Mouse (Mus musculus): ENCODE measurements at regions not wholly inside any gene's neighbourhood (a gene's known extent, or its start where the extent isn't known, plus 50 kb on each side); places are given as distances from the start of the nearest gene placed in this dataset.
"Not testable (repeated sequence)": the region's sequence is repeated elsewhere in the genome, so short reads cannot be mapped to it uniquely, and the experiment has no call there.

DNA sequence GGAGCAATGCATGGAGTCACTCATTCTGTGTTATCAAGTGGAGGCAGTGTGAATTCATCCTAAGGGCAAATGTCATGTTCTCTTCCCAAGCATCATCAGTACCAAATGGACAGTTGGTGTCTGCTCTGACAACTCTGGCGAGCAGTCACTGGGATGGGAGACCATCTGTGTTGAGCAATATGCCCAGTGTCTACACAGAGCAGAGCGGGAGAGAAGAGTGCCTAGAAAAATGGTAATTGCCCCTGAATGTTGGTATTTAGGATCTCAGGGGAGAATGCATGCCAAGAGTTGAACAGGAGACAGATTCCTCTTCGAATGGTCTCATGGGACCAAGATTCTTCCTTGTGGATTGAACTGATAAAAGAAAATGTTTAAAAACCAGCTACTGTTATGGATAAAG lies 454.0 kb downstream of the Ets1 start:
- no peak for DNase-seq (ENCODE audit: low read depth, low spot score)
- Histone ChIP-seq H3K27me3 (ENCODE audit: control insufficient read depth, insufficient read depth, low read length, poor library complexity, severe bottlenecking) (no peaks in the 10 kb centered on the region), H3K36me3 (ENCODE audit: control insufficient read depth, insufficient read depth, low read length, poor library complexity, severe bottlenecking) (no peaks in the 10 kb centered on the region)

DNA sequence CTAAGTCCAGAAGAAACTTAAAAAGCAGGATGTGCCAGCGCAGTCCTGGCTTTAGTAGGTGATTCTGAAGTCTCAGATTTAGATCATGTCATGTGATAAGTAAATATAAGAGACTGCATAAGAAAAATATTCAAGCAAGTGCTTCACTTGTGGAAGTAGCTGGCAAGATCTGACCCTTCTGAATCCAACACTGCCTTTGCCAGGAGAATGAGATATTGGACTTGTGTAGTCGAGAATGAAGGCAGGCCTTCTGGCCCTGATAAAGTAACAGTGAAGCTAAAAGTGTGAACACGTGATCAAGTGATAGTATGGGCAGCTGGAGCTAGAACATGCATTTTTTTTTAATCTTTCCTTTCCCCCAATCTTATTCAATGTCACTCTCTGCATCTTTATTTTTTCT lies 455.6 kb downstream of the Ets1 start:
- no peak for DNase-seq (ENCODE audit: low read depth, low spot score)
- Histone ChIP-seq H3K36me3 (ENCODE audit: control insufficient read depth, insufficient read depth, low read length, poor library complexity, severe bottlenecking) (no peaks in the 10 kb centered on the region), H3K27me3 (ENCODE audit: control insufficient read depth, insufficient read depth, low read length, poor library complexity, severe bottlenecking) (no peaks in the 10 kb centered on the region)

DNA sequence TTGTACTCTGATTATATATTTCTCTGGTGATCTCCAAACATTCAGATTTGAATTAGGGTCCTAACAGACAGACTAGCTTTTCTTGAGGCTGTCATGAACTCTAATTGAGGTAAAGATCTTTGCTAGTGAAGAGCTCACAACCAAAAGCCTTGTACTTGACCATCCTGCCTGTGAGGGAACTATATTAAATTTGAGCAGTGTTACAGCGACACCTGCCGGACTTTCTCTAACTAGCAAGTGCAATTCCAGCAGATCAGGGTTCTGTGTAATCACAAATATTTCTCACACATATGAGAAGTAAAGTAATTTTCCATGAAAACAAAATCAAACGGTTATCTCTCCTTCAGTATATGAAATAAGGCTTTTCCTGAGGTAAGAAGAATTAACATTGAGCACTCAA lies 459.6 kb downstream of the Ets1 start:
- no peaks in the 10 kb centered on the region for H3K27me3 ChIP-seq (ENCODE audit: control insufficient read depth, insufficient read depth, low read length, poor library complexity, severe bottlenecking)
- peak; percentile 87 for DNase-seq (ENCODE audit: low read depth, low spot score)
- H3K36me3 ChIP-seq (ENCODE audit: control insufficient read depth, insufficient read depth, low read length, poor library complexity, severe bottlenecking) = no peaks in the 10 kb centered on the region

DNA sequence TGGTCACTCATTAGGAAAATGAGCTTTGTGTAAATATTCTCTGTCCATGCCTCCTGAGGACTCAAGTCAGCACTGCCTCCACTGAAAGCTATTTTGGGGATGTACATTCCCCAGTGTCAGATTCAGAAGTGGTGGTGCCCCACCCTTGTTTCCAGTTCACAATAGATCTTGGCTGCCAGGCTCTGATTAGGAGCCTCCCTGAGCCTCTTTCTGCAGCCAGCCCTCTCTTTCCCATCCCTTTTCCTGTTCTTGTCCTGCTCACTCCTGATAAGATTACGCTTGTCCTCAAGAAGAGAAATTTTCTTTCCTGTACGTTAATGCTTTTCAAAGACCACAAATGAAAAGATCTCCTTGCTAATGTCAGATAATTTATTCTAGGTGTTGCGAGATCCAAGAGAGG lies 465.2 kb downstream of the Ets1 start:
- no peaks in the 10 kb centered on the region for H3K27me3 ChIP-seq (ENCODE audit: control insufficient read depth, insufficient read depth, low read length, poor library complexity, severe bottlenecking)
- DNase-seq (ENCODE audit: low read depth, low spot score) = no peak
- no peaks in the 10 kb centered on the region for H3K36me3 ChIP-seq (ENCODE audit: control insufficient read depth, insufficient read depth, low read length, poor library complexity, severe bottlenecking)

DNA sequence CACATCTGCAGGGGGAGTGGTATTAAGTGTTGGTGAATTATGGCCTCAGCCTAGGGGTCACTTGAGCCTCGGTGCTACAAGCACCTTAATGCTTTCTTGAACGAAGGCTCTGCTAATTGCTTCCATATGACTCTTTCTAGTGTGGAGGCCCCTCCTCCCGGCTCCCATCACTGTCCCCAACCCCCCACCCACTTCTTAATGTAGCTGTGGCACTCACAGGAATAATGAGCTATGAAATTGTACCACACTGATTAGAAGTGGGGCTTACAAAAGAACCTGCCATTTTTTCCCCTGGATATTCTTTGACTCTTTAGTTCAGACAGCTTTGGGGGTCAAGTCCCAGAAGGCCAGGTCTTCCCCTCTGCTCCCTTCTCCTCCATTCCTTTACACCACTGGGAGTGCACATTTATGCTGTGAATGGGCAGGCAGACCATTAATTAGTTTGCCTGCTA lies 468.6 kb downstream of the Ets1 start:
- no peak for DNase-seq (ENCODE audit: low read depth, low spot score)
- no peaks in the 10 kb centered on the region for H3K36me3 ChIP-seq (ENCODE audit: control insufficient read depth, insufficient read depth, low read length, poor library complexity, severe bottlenecking)
- no peaks in the 10 kb centered on the region for H3K27me3 ChIP-seq (ENCODE audit: control insufficient read depth, insufficient read depth, low read length, poor library complexity, severe bottlenecking)

DNA sequence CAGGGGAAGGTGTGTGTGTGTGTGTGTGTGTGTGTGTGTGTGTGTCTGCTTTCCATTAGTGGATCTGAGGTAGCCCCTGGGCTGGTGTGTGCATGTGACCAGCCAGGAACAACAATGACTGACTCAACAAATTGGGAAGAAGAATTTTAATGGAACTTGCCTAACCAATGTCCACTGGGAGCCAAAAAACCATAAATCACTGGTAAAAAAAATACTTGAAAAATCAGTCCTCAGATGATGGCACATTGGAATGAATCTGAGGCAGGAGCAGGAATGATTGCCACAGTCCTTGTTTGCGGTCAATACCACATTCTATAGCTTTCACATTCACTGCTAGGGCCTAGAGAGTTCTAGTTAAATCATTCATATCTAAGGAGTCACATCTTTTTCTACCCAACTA lies 487.8 kb downstream of the Ets1 start:
- no peak for DNase-seq (ENCODE audit: low read depth, low spot score)
- no peaks in the 10 kb centered on the region for H3K36me3 ChIP-seq (ENCODE audit: control insufficient read depth, insufficient read depth, low read length, poor library complexity, severe bottlenecking)
- no peaks in the 10 kb centered on the region for H3K27me3 ChIP-seq (ENCODE audit: control insufficient read depth, insufficient read depth, low read length, poor library complexity, severe bottlenecking)

DNA sequence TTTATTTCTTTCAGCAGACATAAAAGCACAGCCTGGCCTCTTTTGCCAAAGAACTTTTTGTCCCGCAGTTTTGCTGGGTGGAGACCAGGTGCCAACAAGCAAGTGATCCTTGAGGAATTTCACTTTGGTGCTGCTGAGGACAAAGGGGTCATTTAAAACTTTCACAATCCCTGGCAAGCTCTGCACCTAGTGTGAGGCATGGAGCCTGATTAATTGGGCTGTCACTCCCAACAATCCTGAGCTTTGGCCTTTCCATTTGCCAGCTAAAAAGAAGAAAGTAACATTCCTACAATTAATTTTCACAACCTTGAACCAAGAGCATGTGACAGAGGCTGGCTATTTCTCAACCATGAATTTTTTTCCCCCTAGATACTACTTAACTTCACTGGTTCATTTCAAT lies 516.2 kb downstream of the Ets1 start:
- Histone ChIP-seq H3K27me3 (ENCODE audit: control insufficient read depth, insufficient read depth, low read length, poor library complexity, severe bottlenecking) (no peaks in the 10 kb centered on the region), H3K36me3 (ENCODE audit: control insufficient read depth, insufficient read depth, low read length, poor library complexity, severe bottlenecking) (no peaks in the 10 kb centered on the region)
- DNase-seq (ENCODE audit: low read depth, low spot score) = no peak

DNA sequence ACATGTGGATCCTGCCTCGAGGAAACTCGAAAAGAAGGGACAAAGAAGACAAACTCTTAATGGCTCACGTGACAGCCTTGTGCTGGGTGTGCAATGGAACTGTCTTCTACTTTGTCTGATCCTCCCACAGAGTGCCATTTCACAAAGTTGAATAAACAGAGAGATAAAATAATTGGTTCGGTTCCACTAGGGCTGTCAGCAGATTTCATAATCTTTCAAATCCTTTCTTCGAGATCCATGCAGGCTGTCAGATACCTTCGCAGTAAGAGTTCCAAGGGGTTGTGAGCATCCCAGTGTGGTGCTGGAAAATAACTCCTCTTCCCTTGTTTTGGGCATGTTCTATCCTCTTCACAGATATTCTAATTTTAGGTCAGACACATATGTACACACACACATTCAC lies 532.1 kb downstream of the Ets1 start:
- Histone ChIP-seq H3K27me3 (ENCODE audit: control insufficient read depth, insufficient read depth, low read length, poor library complexity, severe bottlenecking) (no peaks in the 10 kb centered on the region), H3K36me3 (ENCODE audit: control insufficient read depth, insufficient read depth, low read length, poor library complexity, severe bottlenecking) (no peaks in the 10 kb centered on the region)
- DNase-seq (ENCODE audit: low read depth, low spot score) = no peak

DNA sequence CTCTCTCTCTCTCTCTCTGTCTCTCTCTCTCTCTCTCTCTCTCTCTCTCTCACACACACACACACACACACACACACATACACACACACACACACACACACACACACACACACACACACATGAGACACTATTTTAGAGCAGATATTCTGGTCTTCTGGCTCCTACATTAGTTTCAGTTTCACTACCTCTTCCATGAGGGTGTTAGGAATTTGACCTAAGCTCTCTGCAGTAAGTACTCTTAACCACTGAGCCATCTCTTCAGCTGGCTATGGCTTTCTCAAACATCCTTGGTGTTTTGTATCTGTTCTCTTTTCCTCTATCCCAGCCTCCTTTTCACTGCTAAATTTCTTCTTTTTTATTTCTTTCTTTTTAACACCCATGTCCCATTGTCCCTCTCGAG lies 533.1 kb downstream of the Ets1 start:
- peak; percentile 13 for DNase-seq (ENCODE audit: low read depth, low spot score)
- not testable (repeated sequence) for H3K27me3 ChIP-seq (ENCODE audit: control insufficient read depth, insufficient read depth, low read length, poor library complexity, severe bottlenecking); H3K36me3 ChIP-seq (ENCODE audit: control insufficient read depth, insufficient read depth, low read length, poor library complexity, severe bottlenecking)

DNA sequence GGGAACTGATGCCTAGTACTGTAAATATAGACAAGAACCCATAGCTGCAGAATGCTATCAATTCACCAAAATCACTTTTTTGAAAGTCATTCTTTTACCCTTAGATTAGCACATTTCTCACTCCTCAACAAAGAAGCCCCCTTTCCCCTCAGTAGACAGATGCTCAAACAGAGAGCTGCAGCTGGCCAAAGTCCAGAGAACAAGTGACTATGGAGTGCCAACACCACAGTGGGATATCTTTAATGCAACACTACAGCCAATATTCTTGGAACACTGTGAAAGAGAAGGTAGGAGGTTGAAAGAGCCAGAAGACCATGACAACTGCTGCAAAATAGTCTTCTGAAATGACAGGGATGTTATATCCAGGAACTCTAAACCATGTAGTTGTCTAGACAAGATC lies 544.0 kb downstream of the Ets1 start:
- Histone ChIP-seq H3K36me3 (ENCODE audit: control insufficient read depth, insufficient read depth, low read length, poor library complexity, severe bottlenecking) (no peaks in the 10 kb centered on the region), H3K27me3 (ENCODE audit: control insufficient read depth, insufficient read depth, low read length, poor library complexity, severe bottlenecking) (no peaks in the 10 kb centered on the region; the same call in 1 of the 2 replicates)
- no peak for DNase-seq (ENCODE audit: low read depth, low spot score)

DNA sequence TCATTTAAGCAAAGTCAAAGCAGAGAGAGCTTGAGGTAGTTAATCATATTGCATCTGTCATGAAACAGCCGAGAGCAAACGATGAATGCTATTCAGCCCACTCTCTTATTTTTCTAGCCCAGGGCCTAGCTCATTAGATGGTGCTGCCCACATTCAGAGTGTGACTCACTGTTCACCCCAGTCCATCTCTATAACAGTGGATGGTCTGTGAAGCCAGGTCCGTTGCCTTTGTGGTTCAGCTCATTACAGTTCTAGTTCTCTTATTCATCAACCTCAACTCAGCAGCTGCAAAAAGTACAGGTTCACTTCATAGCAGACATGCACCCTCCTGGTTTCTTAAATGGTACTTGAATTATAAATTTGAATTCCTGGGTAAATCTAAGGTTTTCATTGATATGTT lies 551.2 kb downstream of the Ets1 start:
- Histone ChIP-seq H3K36me3 (ENCODE audit: control insufficient read depth, insufficient read depth, low read length, poor library complexity, severe bottlenecking) (no peaks in the 10 kb centered on the region), H3K27me3 (ENCODE audit: control insufficient read depth, insufficient read depth, low read length, poor library complexity, severe bottlenecking) (no peaks in the 10 kb centered on the region)
- DNase-seq (ENCODE audit: low read depth, low spot score) = no peak

DNA sequence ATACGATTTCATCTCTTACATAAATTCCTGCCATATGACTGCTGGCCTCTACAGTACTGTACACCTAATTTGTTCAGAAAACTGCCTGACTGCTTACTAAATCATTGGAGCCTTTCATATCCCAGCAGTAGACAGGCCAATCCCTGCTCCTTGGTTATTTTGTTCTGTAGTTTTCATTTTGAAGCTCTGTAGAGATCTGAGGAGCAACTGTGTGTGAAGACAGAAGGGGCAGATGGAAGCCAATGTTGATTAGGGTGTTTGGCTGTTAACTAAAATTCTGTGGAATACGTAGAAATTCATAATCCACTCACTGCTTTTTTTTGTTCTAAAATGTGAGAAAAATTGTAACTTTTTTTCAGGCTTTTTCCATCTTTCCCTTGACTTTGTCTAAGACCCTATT lies 573.1 kb downstream of the Ets1 start:
- H3K27me3 ChIP-seq (ENCODE audit: control insufficient read depth, insufficient read depth, low read length, poor library complexity, severe bottlenecking) = no peaks in the 10 kb centered on the region
- H3K36me3 ChIP-seq (ENCODE audit: control insufficient read depth, insufficient read depth, low read length, poor library complexity, severe bottlenecking) = no peaks in the 10 kb centered on the region
- no peak for DNase-seq (ENCODE audit: low read depth, low spot score)

DNA sequence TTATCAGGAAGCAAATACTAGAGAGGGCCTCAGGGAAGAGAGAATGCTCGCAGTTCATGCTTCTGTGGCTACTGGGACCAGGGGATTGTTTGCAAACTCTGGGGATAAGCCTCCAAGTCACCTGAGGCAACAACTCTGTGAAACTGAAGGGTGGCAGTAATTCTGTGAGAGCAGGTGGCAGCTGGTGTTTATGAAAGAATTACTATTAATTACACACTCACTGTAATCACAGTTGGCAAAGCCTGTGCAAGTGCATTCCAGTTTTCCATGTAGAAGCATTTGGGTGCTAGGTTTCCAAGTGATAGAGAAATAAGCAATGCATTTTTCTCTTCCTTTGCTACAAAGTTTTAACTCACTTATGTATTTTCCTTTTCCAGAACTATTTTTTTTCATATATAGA lies 578.5 kb downstream of the Ets1 start:
- H3K36me3 ChIP-seq (ENCODE audit: control insufficient read depth, insufficient read depth, low read length, poor library complexity, severe bottlenecking) = no peaks in the 10 kb centered on the region
- H3K27me3 ChIP-seq (ENCODE audit: control insufficient read depth, insufficient read depth, low read length, poor library complexity, severe bottlenecking) = no peaks in the 10 kb centered on the region

DNA sequence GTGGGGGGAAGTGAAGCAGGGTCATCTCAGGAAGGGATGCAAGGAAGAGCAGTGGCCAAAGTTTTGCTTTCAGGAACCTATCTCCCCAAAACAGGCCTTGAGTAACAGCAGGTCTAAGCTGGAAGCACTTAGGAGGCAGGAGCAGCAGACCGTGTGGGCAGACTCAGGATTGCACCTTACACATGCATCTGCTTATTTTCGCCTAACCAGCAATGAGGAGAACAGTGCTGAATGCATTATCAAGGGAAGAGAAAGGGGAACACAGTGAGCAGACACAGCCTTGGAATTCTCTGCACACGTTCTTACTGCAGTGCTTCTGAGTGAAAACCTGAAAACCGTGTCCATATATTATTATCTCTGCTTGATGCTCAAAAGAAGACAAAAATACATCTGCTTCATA lies 585.0 kb downstream of the Ets1 start:
- DNase-seq (ENCODE audit: low read depth, low spot score) = no peak
- Histone ChIP-seq H3K36me3 (ENCODE audit: control insufficient read depth, insufficient read depth, low read length, poor library complexity, severe bottlenecking) (no peaks in the 10 kb centered on the region), H3K27me3 (ENCODE audit: control insufficient read depth, insufficient read depth, low read length, poor library complexity, severe bottlenecking) (no peaks in the 10 kb centered on the region)

More for the DNA sequence above, 578.5 kb downstream of the Ets1 start:
- no peak for DNase-seq (ENCODE audit: low read depth, low spot score)

DNA sequence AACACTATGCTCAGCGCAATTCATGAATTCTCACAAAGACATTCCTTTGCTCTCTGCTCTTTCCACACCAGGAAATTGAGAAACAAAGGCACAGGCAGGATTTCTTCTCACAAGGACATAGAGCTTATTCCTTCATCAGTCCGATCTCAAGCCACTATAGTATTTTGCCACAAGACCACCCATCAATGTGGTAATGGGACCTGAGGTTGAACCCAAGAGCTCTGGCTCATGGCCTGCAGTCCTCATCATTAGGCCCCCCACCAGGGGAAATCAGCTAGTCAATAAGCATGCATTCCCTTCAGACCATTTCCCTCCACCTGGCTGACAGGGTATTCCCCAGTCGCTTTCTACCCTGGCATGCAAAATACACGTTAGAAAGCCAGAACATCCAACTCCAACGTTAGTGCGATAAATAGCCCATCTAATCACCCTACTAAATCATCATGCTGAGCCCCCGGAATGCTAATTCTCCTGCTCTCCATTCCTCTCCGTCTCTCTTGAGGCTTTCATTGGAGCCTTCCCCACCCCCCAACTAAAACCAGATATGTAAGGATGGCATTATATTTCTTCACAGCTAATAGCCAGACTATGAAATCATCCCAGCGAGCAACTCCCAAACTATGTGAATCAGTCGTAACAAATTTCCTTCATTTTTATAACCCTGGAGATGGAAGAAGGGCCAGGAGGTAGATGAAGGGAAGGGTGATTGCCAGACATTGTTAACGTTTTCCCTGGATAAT lies 586.2 kb downstream of the Ets1 start:
- Histone ChIP-seq H3K27me3 (ENCODE audit: control insufficient read depth, insufficient read depth, low read length, poor library complexity, severe bottlenecking) (no peaks in the 10 kb centered on the region), H3K36me3 (ENCODE audit: control insufficient read depth, insufficient read depth, low read length, poor library complexity, severe bottlenecking) (no peaks in the 10 kb centered on the region)
- DNase-seq (ENCODE audit: low read depth, low spot score) = no peak

DNA sequence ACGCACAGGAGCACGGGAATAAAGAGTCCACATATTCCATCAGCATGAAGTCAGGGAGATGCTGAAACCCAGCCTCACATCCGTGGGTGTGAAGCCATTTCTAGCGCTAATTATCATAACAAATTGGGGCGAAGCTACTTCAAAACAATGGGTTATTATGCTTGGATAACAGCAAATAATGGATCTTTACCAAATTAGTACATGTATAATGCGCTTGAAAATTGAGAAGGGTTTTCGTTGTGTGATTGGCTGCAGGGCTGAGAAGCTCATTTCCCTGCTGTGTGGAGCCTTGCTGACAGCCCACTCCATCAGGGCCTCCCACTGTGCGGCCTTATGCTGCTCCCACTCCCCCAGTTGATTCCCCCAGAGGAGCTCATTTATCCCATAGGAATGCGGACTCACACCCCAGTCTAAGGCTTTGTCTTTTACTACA lies 597.7 kb downstream of the Ets1 start:
- no peak for DNase-seq (ENCODE audit: low read depth, low spot score)
- no peaks in the 10 kb centered on the region for H3K27me3 ChIP-seq (ENCODE audit: control insufficient read depth, insufficient read depth, low read length, poor library complexity, severe bottlenecking)
- H3K36me3 ChIP-seq (ENCODE audit: control insufficient read depth, insufficient read depth, low read length, poor library complexity, severe bottlenecking) = no peaks in the 10 kb centered on the region
